Mouse (Mus musculus) ES-Bruce4 (cell line): Measurements from ENCODE around the gene Dhx58.

Source experiments
- CTCF ChIP-seq: IDR thresholded peaks from one replicate; pipeline ENCODE4 v1.8.1; 2011; ENCODE audit warnings: low read depth, low read length
- POLR2A ChIP-seq: IDR thresholded peaks from one replicate; pipeline ENCODE4 v1.8.1; 2011; ENCODE audit warnings: low read length; ENCODE audit not compliant: insufficient read depth

- TF ChIP-seq POLR2A (no peak), CTCF (no peak)
These were observed 15.8 kb upstream of the Dhx58 start for GRCm38 (mm10) chr11:100719893-100720292.
